Mouse (Mus musculus): ENCODE results near the gene Nadk2. TPM values are rescaled to one million over a fixed set of nuclear protein-coding genes. Genes with fewer than 3 reads are reported as not detected.
A peak's percentile ranks its signal among the peaks of the same experiment; 100 is the strongest.

Gene Nadk2
- polyA plus RNA-seq, 1 experiment from 2014 or later: 122 TPM

- Histone ChIP-seq H3K36me3 (ENCODE audit: control insufficient read depth, insufficient read depth, low read length) (peaks cover 32% of the 10 kb centered on the region), H3K4me1 (replicated peaks; ENCODE audit: control insufficient read depth, insufficient read depth, low read length) (peaks cover 3% of the 10 kb centered on the region; the same call in 1 of the 2 replicates), H3K27me3 (replicated peaks; ENCODE audit: control insufficient read depth, insufficient read depth, low read length) (no peaks in the 10 kb centered on the region), H3K4me3 (ENCODE audit: low read depth, low read length) (no peak overlapping the region), H3K9me3 (ENCODE audit: control insufficient read depth, low read length) (no peaks in the 10 kb centered on the region), H3K4me2 (no peak overlapping the region), H3K27ac (ENCODE audit: low read depth, low read length) (no peak overlapping the region), H3K9ac (ENCODE audit: low read depth, low read length) (no peak overlapping the region)
- DNase-seq (ENCODE audit: low spot score) (no peak), ATAC-seq (replicated peaks; ENCODE audit: low FRiP score) (no peak)
- WGBS: 64% methylated on average over 4 of the region's 4 CpGs
Measured at GRCm38 (mm10) chr15:9131499-9131888, 60.4 kb downstream of the Nadk2 start.

GRCm38 (mm10) chr15:9132693-9133443, 61.8 kb downstream of the Nadk2 start:
- Histone ChIP-seq H3K4me3 (ENCODE audit: low read depth, low read length) (no peak overlapping the region), H3K9me3 (ENCODE audit: control insufficient read depth, low read length) (no peaks in the 10 kb centered on the region), H3K27me3 (replicated peaks; ENCODE audit: control insufficient read depth, insufficient read depth, low read length) (no peaks in the 10 kb centered on the region), H3K9ac (ENCODE audit: low read depth, low read length) (no peak overlapping the region), H3K27ac (ENCODE audit: low read depth, low read length) (no peak overlapping the region), H3K36me3 (ENCODE audit: control insufficient read depth, insufficient read depth, low read length) (peaks cover 31% of the 10 kb centered on the region), H3K4me1 (replicated peaks; ENCODE audit: control insufficient read depth, insufficient read depth, low read length) (peaks cover under 1% of the 10 kb centered on the region; the same call in 1 of the 2 replicates), H3K4me2 (no peak overlapping the region)
- WGBS: 83% methylated on average over 13 of the region's 13 CpGs
- DNase-seq (ENCODE audit: low spot score) (no peak), ATAC-seq (replicated peaks; ENCODE audit: low FRiP score) (no peak)

- peaks cover 26% of the 10 kb centered on the region for H3K36me3 ChIP-seq (ENCODE audit: control insufficient read depth, insufficient read depth, low read length)
Measured at GRCm38 (mm10) chr15:9134891-9135507, 63.9 kb downstream of the Nadk2 start.

GRCm38 (mm10) chr15:9139447-9139846, 68.4 kb downstream of the Nadk2 start:
- H3K27me3 ChIP-seq (replicated peaks; ENCODE audit: control insufficient read depth, insufficient read depth, low read length): no peaks in the 10 kb centered on the region
- no peaks in the 10 kb centered on the region for H3K9me3 ChIP-seq (ENCODE audit: control insufficient read depth, low read length)
- H3K4me1 ChIP-seq (replicated peaks; ENCODE audit: control insufficient read depth, insufficient read depth, low read length): peaks cover 11% of the 10 kb centered on the region; the same call in 1 of the 2 replicates
- H3K4me3 ChIP-seq (ENCODE audit: low read depth, low read length): peak overlapping the region; percentile 93
- peak overlapping the region; percentile 82 for H3K4me2 ChIP-seq
- H3K27ac ChIP-seq (ENCODE audit: low read depth, low read length): no peak overlapping the region
- peak overlapping the region; percentile 79 for H3K9ac ChIP-seq (ENCODE audit: low read depth, low read length)
- peaks cover 16% of the 10 kb centered on the region for H3K36me3 ChIP-seq (ENCODE audit: control insufficient read depth, insufficient read depth, low read length)
- DNase-seq (ENCODE audit: low spot score) (no peak), ATAC-seq (replicated peaks; ENCODE audit: low FRiP score) (no peak)
- WGBS: 27% methylated on average over 10 of the region's 10 CpGs

More at GRCm38 (mm10) chr15:9134891-9135507, 63.9 kb downstream of the Nadk2 start:
- no peak overlapping the region for H3K4me3 ChIP-seq (ENCODE audit: low read depth, low read length)
- no peak overlapping the region for H3K9ac ChIP-seq (ENCODE audit: low read depth, low read length)
- H3K27ac ChIP-seq (ENCODE audit: low read depth, low read length): no peak overlapping the region
- H3K4me1 ChIP-seq (replicated peaks; ENCODE audit: control insufficient read depth, insufficient read depth, low read length): peaks cover 7% of the 10 kb centered on the region; the same call in 1 of the 2 replicates
- no peaks in the 10 kb centered on the region for H3K9me3 ChIP-seq (ENCODE audit: control insufficient read depth, low read length)
- ATAC-seq (replicated peaks; ENCODE audit: low FRiP score) (no peak), DNase-seq (ENCODE audit: low spot score) (no peak)
- H3K27me3 ChIP-seq (replicated peaks; ENCODE audit: control insufficient read depth, insufficient read depth, low read length): no peaks in the 10 kb centered on the region
- whole genome bisulfite sequencing: 81% methylated on average over 6 of the region's 6 CpGs
- H3K4me2 ChIP-seq: no peak overlapping the region

GRCm38 (mm10) chr15:9140252-9140680, 69.2 kb downstream of the Nadk2 start, which contains the start of gene Lmbrd2:
Gene Lmbrd2 (plus strand): TSS chr15:9140550.
- Histone ChIP-seq H3K4me1 (replicated peaks; ENCODE audit: control insufficient read depth, insufficient read depth, low read length) (peaks cover 11% of the 10 kb centered on the region; the same call in 1 of the 2 replicates), H3K9me3 (ENCODE audit: control insufficient read depth, low read length) (no peaks in the 10 kb centered on the region), H3K9ac (ENCODE audit: low read depth, low read length) (peak within 1 kb of the TSS; percentile 79), H3K4me3 (ENCODE audit: low read depth, low read length) (peak within 1 kb of the TSS; percentile 93), H3K36me3 (ENCODE audit: control insufficient read depth, insufficient read depth, low read length) (peaks cover 16% of the 10 kb centered on the region), H3K27me3 (replicated peaks; ENCODE audit: control insufficient read depth, insufficient read depth, low read length) (no peaks in the 10 kb centered on the region), H3K4me2 (peak within 1 kb of the TSS; percentile 82), H3K27ac (ENCODE audit: low read depth, low read length) (peak within 1 kb of the TSS; percentile 57)
- whole genome bisulfite sequencing: under 1% methylated on average over 34 of the region's 34 CpGs
- DNase-seq (ENCODE audit: low spot score): peak; percentile 92
- ATAC-seq (replicated peaks; ENCODE audit: low FRiP score): peak; percentile 97

GRCm38 (mm10) chr15:9140684-9141171, 69.7 kb downstream of the Nadk2 start:
- peak; percentile 80 for ATAC-seq (replicated peaks; ENCODE audit: low FRiP score)
- under 1% methylated on average over 37 of the region's 37 CpGs for WGBS
- peak overlapping the region; percentile 79 for H3K9ac ChIP-seq (ENCODE audit: low read depth, low read length)
- H3K4me1 ChIP-seq (replicated peaks; ENCODE audit: control insufficient read depth, insufficient read depth, low read length): peaks cover 11% of the 10 kb centered on the region; the same call in 1 of the 2 replicates
- H3K9me3 ChIP-seq (ENCODE audit: control insufficient read depth, low read length): no peaks in the 10 kb centered on the region
- H3K27ac ChIP-seq (ENCODE audit: low read depth, low read length): peak overlapping the region; percentile 57
- peaks cover 16% of the 10 kb centered on the region for H3K36me3 ChIP-seq (ENCODE audit: control insufficient read depth, insufficient read depth, low read length)
- peak overlapping the region; percentile 80 for H3K4me2 ChIP-seq
- peak overlapping the region; percentile 93 for H3K4me3 ChIP-seq (ENCODE audit: low read depth, low read length)
- no peaks in the 10 kb centered on the region for H3K27me3 ChIP-seq (replicated peaks; ENCODE audit: control insufficient read depth, insufficient read depth, low read length)
- DNase-seq (ENCODE audit: low spot score): no peak

GRCm38 (mm10) chr15:9155325-9155724, 84.3 kb downstream of the Nadk2 start, which contains the start of gene Skp2:
Gene Skp2 (minus strand): TSS chr15:9155425.
- no peak within 1 kb of the TSS for H3K4me2 ChIP-seq
- ATAC-seq (replicated peaks; ENCODE audit: low FRiP score): no peak

More at GRCm38 (mm10) chr15:9155325-9155724, 84.3 kb downstream of the Nadk2 start, which contains the start of gene Skp2:
- no peak for DNase-seq (ENCODE audit: low spot score)
- H3K36me3 ChIP-seq (ENCODE audit: control insufficient read depth, insufficient read depth, low read length): peaks cover 5% of the 10 kb centered on the region
- H3K9me3 ChIP-seq (ENCODE audit: control insufficient read depth, low read length): no peaks in the 10 kb centered on the region
- H3K9ac ChIP-seq (ENCODE audit: low read depth, low read length): no peak within 1 kb of the TSS
- H3K27ac ChIP-seq (ENCODE audit: low read depth, low read length): no peak within 1 kb of the TSS
- H3K4me3 ChIP-seq (ENCODE audit: low read depth, low read length): no peak within 1 kb of the TSS
- no peaks in the 10 kb centered on the region for H3K27me3 ChIP-seq (replicated peaks; ENCODE audit: control insufficient read depth, insufficient read depth, low read length)
- no peaks in the 10 kb centered on the region for H3K4me1 ChIP-seq (replicated peaks; ENCODE audit: control insufficient read depth, insufficient read depth, low read length)

Data from liver, embryonic 11.5 days (tissue).